Mouse (Mus musculus): ENCODE measurements at regions not wholly inside any gene's neighbourhood (a gene's known extent, or its start where the extent isn't known, plus 50 kb on each side); places are given as distances from the start of the nearest gene placed in this dataset.

- TF ChIP-seq CTCF (IDR thresholded peaks at IDR 0.05; ENCODE audit: low read depth) = no peak
- ATAC-seq = no peak
- no peak overlapping the region for H3K4me3 ChIP-seq (ENCODE audit: low read depth, low read length)
- H3K27ac ChIP-seq (ENCODE audit: low read depth, low read length) = no peak overlapping the region
- H3K9me3 ChIP-seq (ENCODE audit: control insufficient read depth) = no peaks in the 10 kb centered on the region
- WGBS = 58% methylated on average over 11 of the region's 11 CpGs
- no peak overlapping the region for H3K4me2 ChIP-seq (replicated peaks; ENCODE audit: low read depth)
- H3K27me3 ChIP-seq (replicated peaks; ENCODE audit: control insufficient read depth, insufficient read depth, low read length) = no peaks in the 10 kb centered on the region
- H3K36me3 ChIP-seq (ENCODE audit: control insufficient read depth, insufficient read depth) = no peaks in the 10 kb centered on the region
- H3K4me1 ChIP-seq (replicated peaks; ENCODE audit: control insufficient read depth, insufficient read depth, low read length) = no peaks in the 10 kb centered on the region
- H3K9ac ChIP-seq (ENCODE audit: low read depth, low read length) = no peak overlapping the region
Observed at GRCm38 (mm10) chr16:8117543-8118167, 307.3 kb downstream of the Tmem114 start.

DNA sequence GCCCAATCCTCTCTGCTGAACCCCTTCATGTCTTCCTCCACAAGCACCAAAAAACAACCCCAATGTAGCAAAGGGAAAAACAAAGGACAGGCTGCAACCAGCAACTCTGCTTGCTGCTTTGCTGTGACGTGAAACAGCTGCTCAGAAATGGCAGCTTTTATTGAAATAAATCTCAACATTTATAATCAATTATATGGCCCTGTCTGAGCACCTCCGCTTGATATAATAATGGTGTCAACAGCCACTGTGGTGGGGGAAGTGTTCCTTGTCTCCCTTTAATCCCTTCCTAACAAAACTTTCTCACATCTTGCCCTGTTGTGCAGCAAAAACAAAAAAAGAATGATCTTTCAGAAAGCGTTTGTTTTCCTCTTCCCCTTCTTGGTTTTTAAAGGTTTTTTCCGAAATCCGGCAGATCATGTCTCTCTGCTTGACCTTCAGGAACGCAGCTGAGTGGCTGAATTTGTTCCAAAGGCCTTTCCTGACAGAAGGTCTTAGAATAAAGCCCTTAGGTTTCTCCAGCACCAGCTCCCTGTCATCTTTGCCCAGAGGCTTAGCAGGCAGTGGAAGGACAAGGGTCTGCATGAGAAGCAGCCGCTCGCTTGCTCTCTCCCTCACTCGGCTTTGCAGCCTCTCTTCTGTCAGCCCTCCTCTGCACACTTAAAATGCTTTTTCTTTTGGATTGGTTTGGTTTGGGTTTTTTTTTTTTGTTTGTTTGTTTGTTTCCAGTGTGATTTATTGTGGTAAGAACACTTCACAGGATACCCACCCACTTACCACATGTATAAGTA, 313.4 kb downstream of the Tmem114 start:
- no peak overlapping the region for H3K4me2 ChIP-seq (replicated peaks; ENCODE audit: low read depth)
- H3K27me3 ChIP-seq (replicated peaks; ENCODE audit: control insufficient read depth, insufficient read depth, low read length) = no peaks in the 10 kb centered on the region
- H3K36me3 ChIP-seq (ENCODE audit: control insufficient read depth, insufficient read depth) = no peaks in the 10 kb centered on the region
- no peak overlapping the region for H3K9ac ChIP-seq (ENCODE audit: low read depth, low read length)
- no peaks in the 10 kb centered on the region for H3K9me3 ChIP-seq (ENCODE audit: control insufficient read depth)
- no peak overlapping the region for H3K4me3 ChIP-seq (ENCODE audit: low read depth, low read length)
- no peak overlapping the region for H3K27ac ChIP-seq (ENCODE audit: low read depth, low read length)
- no peak for ATAC-seq
- 59% methylated on average over 9 of the region's 9 CpGs for WGBS
- H3K4me1 ChIP-seq (replicated peaks; ENCODE audit: control insufficient read depth, insufficient read depth, low read length) = no peaks in the 10 kb centered on the region
- no peak for TF ChIP-seq CTCF (IDR thresholded peaks at IDR 0.05; ENCODE audit: low read depth)

DNA sequence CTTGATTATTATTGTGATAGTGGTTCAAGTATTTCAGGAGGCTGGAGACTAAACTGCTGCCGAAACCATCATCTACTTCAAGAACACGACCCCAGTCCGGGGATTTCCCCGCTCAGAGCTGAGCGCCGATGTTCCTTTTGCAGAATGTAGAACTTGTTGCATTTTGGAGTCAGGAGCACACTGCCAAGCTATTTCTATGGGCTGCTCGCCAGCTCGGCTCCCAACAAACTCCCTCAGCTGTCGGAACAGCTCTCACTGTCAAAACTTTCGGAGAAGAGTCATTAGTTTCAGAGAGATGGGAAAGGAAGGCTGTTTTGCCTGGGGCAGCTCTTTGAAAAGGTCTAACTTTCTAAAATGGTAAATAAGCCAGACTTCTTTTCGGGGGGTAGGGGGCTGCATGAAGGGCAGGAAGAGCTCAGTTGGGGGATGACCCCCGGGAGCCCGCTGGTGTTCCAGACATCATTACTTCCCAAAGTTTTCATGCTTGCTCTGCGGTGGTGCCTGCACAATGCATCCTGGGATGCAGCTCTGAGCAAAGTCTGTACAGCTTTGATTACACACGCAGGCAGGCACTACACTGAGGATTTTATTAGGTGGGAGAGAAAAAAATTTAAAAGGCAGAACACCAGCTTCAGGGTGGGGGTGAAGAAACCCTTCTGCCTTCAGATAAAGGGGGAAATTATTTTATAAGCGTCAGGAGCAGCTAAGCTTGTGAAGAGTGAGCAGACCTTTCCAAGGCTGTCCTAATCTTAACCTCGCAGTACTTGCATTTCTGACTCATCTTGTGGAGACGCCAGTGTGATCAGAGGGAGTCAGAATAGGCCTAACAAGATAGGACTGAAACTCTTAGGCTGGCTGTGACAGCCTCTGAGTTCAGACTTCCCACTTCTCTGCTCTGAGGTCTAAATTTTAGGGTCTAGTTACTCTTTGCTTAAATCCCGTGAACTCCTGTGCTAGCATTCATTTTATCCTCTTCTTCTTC, 316.5 kb downstream of the Tmem114 start:
- H3K27me3 ChIP-seq (replicated peaks; ENCODE audit: control insufficient read depth, insufficient read depth, low read length) = no peaks in the 10 kb centered on the region
- H3K9me3 ChIP-seq (ENCODE audit: control insufficient read depth) = no peaks in the 10 kb centered on the region
- H3K36me3 ChIP-seq (ENCODE audit: control insufficient read depth, insufficient read depth) = no peaks in the 10 kb centered on the region
- no peak overlapping the region for H3K9ac ChIP-seq (ENCODE audit: low read depth, low read length)
- H3K4me1 ChIP-seq (replicated peaks; ENCODE audit: control insufficient read depth, insufficient read depth, low read length) = no peaks in the 10 kb centered on the region
- no peak for ATAC-seq
- no peak for TF ChIP-seq CTCF (IDR thresholded peaks at IDR 0.05; ENCODE audit: low read depth)
- 0 out of 2 replicates have a peak overlapping the region, but pooled peaks have one; percentile 6 for H3K4me2 ChIP-seq (replicated peaks; ENCODE audit: low read depth)
- no peak overlapping the region for H3K4me3 ChIP-seq (ENCODE audit: low read depth, low read length)
- WGBS = 61% methylated on average over 19 of the region's 19 CpGs
- no peak overlapping the region for H3K27ac ChIP-seq (ENCODE audit: low read depth, low read length)

DNA sequence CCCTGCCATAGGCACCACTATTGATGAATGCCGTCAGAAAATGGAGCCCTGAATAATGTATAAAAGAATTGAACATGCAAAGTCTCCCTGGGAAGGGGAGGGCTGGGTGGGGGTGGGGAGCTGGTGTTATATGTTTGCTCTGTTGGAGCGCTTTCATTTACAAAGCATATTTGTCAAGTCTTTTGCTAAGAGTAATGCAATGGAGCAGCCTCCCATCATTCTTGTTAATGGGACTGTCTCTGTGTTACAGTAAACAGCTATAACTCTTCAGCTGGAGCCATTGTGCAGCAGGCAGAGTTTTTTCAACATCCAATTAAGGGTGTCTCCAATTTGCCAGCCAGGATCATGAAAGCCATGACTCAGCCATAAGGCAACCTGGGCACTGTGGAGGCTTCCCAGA, 345.9 kb downstream of the Tmem114 start:
- WGBS = 73% methylated on average over 2 of the region's 2 CpGs
- H3K4me3 ChIP-seq (ENCODE audit: low read depth, low read length) = no peak overlapping the region
- no peak for TF ChIP-seq CTCF (IDR thresholded peaks at IDR 0.05; ENCODE audit: low read depth)

GRCm38 (mm10) chr16:8078461-8078860, 346.5 kb downstream of the Tmem114 start:
- H3K9ac ChIP-seq (ENCODE audit: low read depth, low read length) = no peak overlapping the region
- no peaks in the 10 kb centered on the region for H3K4me1 ChIP-seq (replicated peaks; ENCODE audit: control insufficient read depth, insufficient read depth, low read length)
- TF ChIP-seq CTCF (IDR thresholded peaks at IDR 0.05; ENCODE audit: low read depth) = no peak
- WGBS = 66% methylated on average over 3 of the region's 3 CpGs
- no peaks in the 10 kb centered on the region for H3K9me3 ChIP-seq (ENCODE audit: control insufficient read depth)
- ATAC-seq = no peak
- H3K36me3 ChIP-seq (ENCODE audit: control insufficient read depth, insufficient read depth) = no peaks in the 10 kb centered on the region
- H3K27me3 ChIP-seq (replicated peaks; ENCODE audit: control insufficient read depth, insufficient read depth, low read length) = no peaks in the 10 kb centered on the region
- H3K27ac ChIP-seq (ENCODE audit: low read depth, low read length) = no peak overlapping the region
- H3K4me3 ChIP-seq (ENCODE audit: low read depth, low read length) = no peak overlapping the region
- H3K4me2 ChIP-seq (replicated peaks; ENCODE audit: low read depth) = no peak overlapping the region

More for the DNA sequence above, 345.9 kb downstream of the Tmem114 start:
- Histone ChIP-seq H3K4me2 (replicated peaks; ENCODE audit: low read depth) (no peak overlapping the region), H3K27ac (ENCODE audit: low read depth, low read length) (no peak overlapping the region), H3K9ac (ENCODE audit: low read depth, low read length) (no peak overlapping the region), H3K9me3 (ENCODE audit: control insufficient read depth) (no peaks in the 10 kb centered on the region), H3K27me3 (replicated peaks; ENCODE audit: control insufficient read depth, insufficient read depth, low read length) (no peaks in the 10 kb centered on the region), H3K36me3 (ENCODE audit: control insufficient read depth, insufficient read depth) (no peaks in the 10 kb centered on the region), H3K4me1 (replicated peaks; ENCODE audit: control insufficient read depth, insufficient read depth, low read length) (no peaks in the 10 kb centered on the region)
- no peak for ATAC-seq

DNA sequence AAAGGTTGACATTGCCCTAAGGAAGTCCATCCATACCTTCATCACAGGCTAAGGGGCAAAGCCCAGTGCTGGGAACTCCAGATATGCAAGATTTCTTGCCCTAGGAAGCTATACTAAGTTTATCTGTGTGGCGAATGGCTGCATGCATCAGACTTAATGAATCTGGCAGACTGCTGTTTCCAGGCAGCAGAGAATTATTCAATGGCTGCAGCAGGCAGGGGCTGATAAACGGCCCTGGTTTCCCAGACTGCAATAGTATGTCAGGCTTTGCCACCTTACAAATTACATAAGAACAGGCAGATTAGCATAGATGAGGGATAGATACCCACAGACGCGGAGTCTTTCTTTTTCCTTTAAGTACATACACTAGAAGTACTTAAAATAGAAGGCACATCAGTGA, 350.2 kb downstream of the Tmem114 start:
- H3K27me3 ChIP-seq (replicated peaks; ENCODE audit: control insufficient read depth, insufficient read depth, low read length) = no peaks in the 10 kb centered on the region
- H3K4me3 ChIP-seq (ENCODE audit: low read depth, low read length) = no peak overlapping the region
- TF ChIP-seq CTCF (IDR thresholded peaks at IDR 0.05; ENCODE audit: low read depth) = no peak
- 64% methylated on average over 4 of the region's 4 CpGs for WGBS
- no peak overlapping the region for H3K9ac ChIP-seq (ENCODE audit: low read depth, low read length)
- no peaks in the 10 kb centered on the region for H3K36me3 ChIP-seq (ENCODE audit: control insufficient read depth, insufficient read depth)
- no peaks in the 10 kb centered on the region for H3K9me3 ChIP-seq (ENCODE audit: control insufficient read depth)
- H3K4me1 ChIP-seq (replicated peaks; ENCODE audit: control insufficient read depth, insufficient read depth, low read length) = no peaks in the 10 kb centered on the region
- no peak overlapping the region for H3K27ac ChIP-seq (ENCODE audit: low read depth, low read length)
- no peak for ATAC-seq
- no peak overlapping the region for H3K4me2 ChIP-seq (replicated peaks; ENCODE audit: low read depth)

Measured in intestine, postnatal 0 days (tissue).